Mouse (Mus musculus): ENCODE data around the gene Bspry.

Bspry gene

GRCm38 (mm10) chr4:62480709-62481605 is 1.1 kb downstream of the Bspry start:
- DNase-seq = peak in 1 of 2 experiments; percentile 41

- DNase-seq = no peak
Measured at GRCm38 (mm10) chr4:62484928-62485327, 5.1 kb downstream of the Bspry start.

- peak in 1 of 2 experiments; percentile 27 for DNase-seq
Measured at GRCm38 (mm10) chr4:62485450-62486161, 5.8 kb downstream of the Bspry start.

GRCm38 (mm10) chr4:62486162-62486696 is 6.4 kb downstream of the Bspry start:
- DNase-seq = no peak

GRCm38 (mm10) chr4:62487172-62487571 is 7.3 kb downstream of the Bspry start:
- DNase-seq = no peak

GRCm38 (mm10) chr4:62487914-62488313 is 8.1 kb downstream of the Bspry start:
- no peak for DNase-seq

GRCm38 (mm10) chr4:62492682-62493081 is 12.8 kb downstream of the Bspry start:
- no peak for DNase-seq

- DNase-seq = no peak
Measured at GRCm38 (mm10) chr4:62494230-62494629, 14.4 kb downstream of the Bspry start.

- no peak for DNase-seq
Measured at GRCm38 (mm10) chr4:62495946-62496345, 16.1 kb downstream of the Bspry start.

GRCm38 (mm10) chr4:62496815-62497214 is 17.0 kb downstream of the Bspry start:
- DNase-seq = peak; percentile 41 to 66

GRCm38 (mm10) chr4:62500799-62501198 is 20.9 kb downstream of the Bspry start:
- no peak for DNase-seq

- DNase-seq = no peak
Measured at GRCm38 (mm10) chr4:62501534-62501933, 21.7 kb downstream of the Bspry start.

- DNase-seq = peak; percentile 95 to 96
Measured at GRCm38 (mm10) chr4:62501964-62502732, 22.3 kb downstream of the Bspry start.

GRCm38 (mm10) chr4:62502969-62503368 is 23.1 kb downstream of the Bspry start:
- no peak for DNase-seq

- no peak for DNase-seq
Measured at GRCm38 (mm10) chr4:62503374-62503970, 23.6 kb downstream of the Bspry start, which contains the start of gene Hdhd3. Hdhd3 (minus strand) TSS chr4:62503467.

GRCm38 (mm10) chr4:62505991-62506390 is 26.1 kb downstream of the Bspry start:
- no peak for DNase-seq

- DNase-seq = peak; percentile 48 to 68
Measured at GRCm38 (mm10) chr4:62506798-62507197, 26.9 kb downstream of the Bspry start.

GRCm38 (mm10) chr4:62508839-62509238 is 29.0 kb downstream of the Bspry start:
- peak; percentile 46 to 64 for DNase-seq

- peak; percentile 55 to 73 for DNase-seq
Measured at GRCm38 (mm10) chr4:62509946-62510345, 30.1 kb downstream of the Bspry start.

GRCm38 (mm10) chr4:62513998-62514506 is 34.2 kb downstream of the Bspry start:
- DNase-seq = no peak

GRCm38 (mm10) chr4:62514995-62515394 is 35.1 kb downstream of the Bspry start:
- no peak for DNase-seq

- peak in 1 of 2 experiments; percentile 45 for DNase-seq
Measured at GRCm38 (mm10) chr4:62515490-62515889, 35.6 kb downstream of the Bspry start.

Measured in kidney, postnatal 4 days (tissue).